ENCODE assay signal across 9 mouse cellular contexts in the genomic region with DNA sequence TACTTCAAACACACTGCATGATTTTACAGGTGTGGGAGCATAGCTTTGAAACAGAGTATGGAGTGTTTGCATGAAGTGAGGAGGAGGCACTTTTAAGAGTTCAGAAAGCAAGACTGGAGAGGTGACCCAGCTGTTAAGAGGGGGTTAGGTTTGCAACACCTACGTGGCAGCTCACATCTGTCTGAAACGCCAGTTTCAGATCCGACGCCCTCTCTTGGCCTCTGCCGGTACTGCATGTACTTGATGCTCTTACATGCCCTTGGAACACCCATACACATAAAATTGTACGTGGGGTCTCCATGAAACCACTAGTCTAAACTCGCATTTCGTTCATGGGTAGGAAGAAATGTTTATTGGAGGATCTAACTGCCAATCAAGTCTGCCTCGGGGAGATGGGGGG. TPM values are rescaled to one million over a fixed set of nuclear protein-coding genes. Genes with fewer than 3 reads are reported as not detected.
DNase-seq lines count a peak whose midpoint lies in the region; ATAC-seq and TF ChIP-seq lines count a peak whose summit lies in the region.
"Had no signal": no experiment of that assay in that cellular context is flagged by ENCODE, and none has a peak within 500 bp of the region (broad histone marks: within the 10 kb centered on the region; RNA-seq: fewer than 3 reads in every experiment).

No protein-coding gene starts in this region.

- H3K4me2 ChIP-seq in heart, embryonic 11.5 days = no peak overlapping the region

- no peaks in the 10 kb centered on the region for H3K4me1 ChIP-seq in heart, adult 2 months (ENCODE audit: control insufficient read depth, insufficient read depth, low read length)
- no peaks in the 10 kb centered on the region for H3K4me1 ChIP-seq in heart, embryonic 11.5 days (ENCODE audit: control insufficient read depth, insufficient read depth, low read length)

- no peak overlapping the region for H3K9ac ChIP-seq in heart, adult 2 months (ENCODE audit: low read depth, low read length)
- no peak overlapping the region for H3K9ac ChIP-seq in heart, embryonic 11.5 days (ENCODE audit: low read depth, low read length)

- no peak overlapping the region for H3K4me3 ChIP-seq in heart, adult 2 months
- no peak overlapping the region for H3K4me3 ChIP-seq in heart, embryonic 11.5 days (ENCODE audit: low read depth, low read length)

- H3K9me3 ChIP-seq in heart, embryonic 11.5 days (replicated peaks; ENCODE audit: control insufficient read depth, low read length) = no peaks in the 10 kb centered on the region

- no peaks in the 10 kb centered on the region for H3K36me3 ChIP-seq in heart, adult 2 months (ENCODE audit: control insufficient read depth, insufficient read depth, low read length)
- H3K36me3 ChIP-seq in heart, embryonic 11.5 days (ENCODE audit: control insufficient read depth, insufficient read depth, low read length) = no peaks in the 10 kb centered on the region

- H3K79me2 ChIP-seq in heart, adult 2 months (replicated peaks; ENCODE audit: control insufficient read depth, insufficient read depth, low read length) = no peaks in the 10 kb centered on the region

- no peaks in the 10 kb centered on the region for H3K27me3 ChIP-seq in heart, adult 2 months (ENCODE audit: control insufficient read depth, insufficient read depth, low read length)
- peaks cover 2% of the 10 kb centered on the region; the same call in 1 of the 2 replicates for H3K27me3 ChIP-seq in heart, embryonic 11.5 days (ENCODE audit: control insufficient read depth, insufficient read depth, low read length)

- TF ChIP-seq EP300 in heart, adult 2 months (IDR thresholded peaks at IDR 0.05; ENCODE audit: insufficient read depth, low read depth, low read length) = no peak

- intact Hi-C loops in heart, adult 2 months (cut with DNase I) = no loop called here
- intact Hi-C loops in heart, postnatal 25 days (cut with DNase I) = no loop called here
- intact Hi-C loops in gastrocnemius, postnatal 14 days (cut with DNase I; ENCODE audit: low total_unique reads) = no loop called here

- TF ChIP-seq CTCF in heart, adult 2 months (IDR thresholded peaks at IDR 0.05) = peak; percentile 38

- DNase-seq in heart, adult 2 months = no peak
- peak; percentile 10 for DNase-seq in 416B (ENCODE audit: low read depth)
- peak; percentile 9 for DNase-seq in T-cell, adult 2 months (ENCODE audit: low spot score)
- peak; percentile 39 for DNase-seq in lung, postnatal 14 days
- no peak for DNase-seq in gastrocnemius, postnatal 25 days
- DNase-seq in heart, postnatal 25 days (ENCODE audit: low spot score) = no peak
- no peak for DNase-seq in gastrocnemius, postnatal 14 days

- 47% methylated on average over 9 of the region's 9 CpGs for WGBS in heart, adult 2 months
- WGBS in heart, embryonic 11.5 days (ENCODE audit: insufficient replicate concordance) = 36% methylated on average over 9 of the region's 9 CpGs

- no peak for TF ChIP-seq POLR2A in heart, adult 2 months (IDR thresholded peaks at IDR 0.05; ENCODE audit: insufficient read depth, low read depth, low read length)

- ATAC-seq in heart, embryonic 11.5 days (replicated peaks; ENCODE audit: insufficient number of reproducible peaks, low FRiP score, low TSS enrichment) = no peak

- no peak overlapping the region for H3K27ac ChIP-seq in heart, adult 2 months
- no peak overlapping the region for H3K27ac ChIP-seq in heart, embryonic 11.5 days (ENCODE audit: low read depth, low read length)

RNA-seq across cellular contexts. Expression of gene Wdr95, which starts 24.3 kb away (rescaled TPM):
- not detected for total RNA-seq in heart, adult 2 months (2021)
- 0.06 and 0.29 TPM in 2 replicates for polyA plus RNA-seq in heart, adult 2 months (2012; rRNA removed)
- polyA plus RNA-seq in heart, embryonic 11.5 days (2014; fragmentation: Nextera tagmentation; extraction: Ambion mirVana) = 0.09 TPM in 1 of 2 replicates, not detected in the other
- total RNA-seq in gastrocnemius, postnatal 25 days (2021) = not detected
- total RNA-seq in heart, postnatal 25 days (2021) = not detected
- not detected for total RNA-seq in gastrocnemius, postnatal 14 days (2021)
- polyA plus RNA-seq: liver, embryonic 16.5 days had no signal

Comparison
In these comparisons a context has a peak if more than half of its experiments do, and no peak if none do; other contexts are left out.
1. DNase-seq: peak in 416B (single experiment), T-cell, adult 2 months (single experiment) and lung, postnatal 14 days (single experiment); none in heart, adult 2 months (0 of 2), gastrocnemius, postnatal 25 days (single experiment), heart, postnatal 25 days (single experiment) and gastrocnemius, postnatal 14 days (single experiment).